Mouse (Mus musculus): ENCODE results near the gene Asb5. TPM values are rescaled to one million over a fixed set of nuclear protein-coding genes. Genes with fewer than 3 reads are reported as not detected.

Asb5 gene
- total RNA-seq (2023), result 0.94 to 1.2 TPM in 2 of 4 replicates, not detected in the others

GRCm38 (mm10) chr8:54529382-54530296, at the start of gene Asb5, which contains the start of gene Spcs3:
TSS of gene Asb5 (plus strand) at chr8:54529580.
TSS of gene Spcs3 (minus strand) at chr8:54529998.

GRCm38 (mm10) chr8:54600671-54601251, 71.4 kb downstream of the Asb5 start, which contains the start of gene Spata4:
TSS of gene Spata4 (plus strand) at chr8:54600781.

Other genes starting within 250 kb of the Asb5 start
- 39.9 to 44.4 TPM (median 41.0 TPM) in 4 replicates for gene Spcs3, start 418 bp downstream of the Asb5 start, total RNA-seq (2023)
- not detected in 4 replicates for gene Spata4, start 71.2 kb downstream of the Asb5 start, total RNA-seq (2023)